Comparison of ENCODE assay signal across 8 mouse cellular contexts in the genomic region with DNA sequence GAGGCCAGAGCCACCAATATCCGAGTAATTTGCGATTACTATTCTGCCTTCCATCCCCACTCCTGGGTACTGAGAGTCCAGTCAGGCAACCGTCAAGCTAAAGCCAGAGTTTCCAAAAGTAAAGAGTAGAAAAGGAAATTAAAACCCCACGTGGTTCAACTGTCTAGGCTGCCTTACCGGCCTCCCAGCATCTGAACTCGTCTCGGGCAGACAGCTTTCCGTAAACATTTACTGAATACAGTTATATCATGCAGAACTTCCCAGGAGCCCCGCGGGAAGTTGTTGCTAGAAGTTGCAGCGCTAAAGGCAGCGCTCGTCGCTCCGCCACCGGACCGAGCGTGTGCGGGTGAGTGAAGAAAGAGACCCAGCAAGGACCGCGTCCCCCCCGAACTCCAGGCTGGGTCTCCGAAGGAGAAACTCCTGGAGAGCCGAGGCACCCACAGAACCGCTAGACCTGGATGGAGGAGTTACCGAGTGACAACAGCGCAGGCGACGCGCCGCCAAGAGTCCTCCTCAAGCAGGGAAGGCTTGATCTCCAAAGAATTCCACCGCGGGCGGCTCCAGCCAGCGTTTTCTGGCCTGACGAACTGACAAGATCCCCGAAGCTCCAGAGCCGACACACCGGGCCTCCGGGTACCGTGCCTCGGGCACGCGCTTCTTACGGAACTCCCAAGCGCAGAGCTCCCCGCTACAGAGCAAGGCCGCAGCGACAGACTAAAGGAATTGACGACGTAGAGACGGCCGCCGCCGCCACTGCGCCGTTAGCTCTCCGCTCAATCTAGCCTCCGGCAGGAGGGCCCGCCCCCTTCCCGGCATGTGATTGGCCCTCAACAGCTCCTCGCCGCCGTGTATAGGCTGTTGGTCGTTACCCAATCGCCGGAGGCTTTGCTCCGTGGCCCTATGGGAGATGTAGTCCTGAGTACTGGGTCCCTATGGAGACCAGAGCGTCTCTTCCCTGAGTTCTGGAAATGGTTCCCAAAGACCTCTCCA. TPM values are rescaled to one million over a fixed set of nuclear protein-coding genes. Genes with fewer than 3 reads are reported as not detected.
DNase-seq lines count a peak whose midpoint lies in the region; ATAC-seq lines count a peak whose summit lies in the region.

Gene Mtr (minus strand): TSS at position 723 of the 990 bp plus-strand sequence.

- ATAC-seq in inflammation-experienced regulatory T-cells, adult 6 months = peak; percentile 99
- peak; percentile 97 for ATAC-seq in megakaryocyte-erythroid progenitor cell, adult 5-6 weeks (replicated peaks; ENCODE audit: low FRiP score, low TSS enrichment, poor library complexity, severe bottlenecking)

- peak; percentile 95 to 97 for DNase-seq in adrenal gland, adult (ENCODE audit: inconsistent age in 2 of 2, low spot score in 1 of 2)
- DNase-seq in embryo, embryonic 10.5 days (ENCODE audit: low spot score) = peak; percentile 98
- DNase-seq in gastrocnemius, postnatal 14 days = peak; percentile 97
- DNase-seq in left cerebral cortex, postnatal 10 days (ENCODE audit: extremely low spot score in 1 of 2, low spot score in 2 of 2) = peak; percentile 96 to 98
- peak; percentile 94 for DNase-seq in right cerebral cortex, postnatal 25 days
- DNase-seq in urinary bladder, postnatal 4 days (ENCODE audit: low spot score in 2 of 2) = peak; percentile 89 to 94

- intact Hi-C loops in gastrocnemius, postnatal 14 days (cut with DNase I; ENCODE audit: low total_unique reads) = no loop called here
- intact Hi-C loops in left cerebral cortex, postnatal 10 days (cut with DNase I) = no loop called here

RNA-seq across cellular contexts. Expression of gene Mtr, which starts in this region (rescaled TPM):
- total RNA-seq in gastrocnemius, postnatal 14 days (2021) = 10 to 100 TPM; 18.1 TPM
- polyA plus RNA-seq in inflammation-experienced regulatory T-cells, adult 6 months (2017; shearing (Covaris generic)) = 10 to 100 TPM; 17.2 to 24.3 (median 20.9) TPM
- 10 to 100 TPM; 15.3 to 18.0 TPM for total RNA-seq in left cerebral cortex, postnatal 10 days (2021)
- 40.7 and 56.0 TPM in 2 replicates for total RNA-seq in megakaryocyte-erythroid progenitor cell, adult 5-6 weeks (2014; fragmentation: Nextera tagmentation)
- total RNA-seq in megakaryocyte-erythroid progenitor cell, adult 5-6 weeks (2017) = 44.9 and 48.9 TPM in 2 replicates

Comparison
In these comparisons a context has a peak if more than half of its experiments do, and no peak if none do; other contexts are left out.
1. Peak in every context shown above with its lines: DNase-seq and ATAC-seq.